Mouse (Mus musculus) cerebellum, adult 8-10 months (tissue): ENCODE data around the gene AU022252.
"Not testable (repeated sequence)": the region's sequence is repeated elsewhere in the genome, so short reads cannot be mapped to it uniquely, and the experiment has no call there.

ENCODE experiments used
- DNase-seq: peaks from one replicate; pipeline ENCODE4 v3.0.0; 2022

The AU022252 gene

DNA sequence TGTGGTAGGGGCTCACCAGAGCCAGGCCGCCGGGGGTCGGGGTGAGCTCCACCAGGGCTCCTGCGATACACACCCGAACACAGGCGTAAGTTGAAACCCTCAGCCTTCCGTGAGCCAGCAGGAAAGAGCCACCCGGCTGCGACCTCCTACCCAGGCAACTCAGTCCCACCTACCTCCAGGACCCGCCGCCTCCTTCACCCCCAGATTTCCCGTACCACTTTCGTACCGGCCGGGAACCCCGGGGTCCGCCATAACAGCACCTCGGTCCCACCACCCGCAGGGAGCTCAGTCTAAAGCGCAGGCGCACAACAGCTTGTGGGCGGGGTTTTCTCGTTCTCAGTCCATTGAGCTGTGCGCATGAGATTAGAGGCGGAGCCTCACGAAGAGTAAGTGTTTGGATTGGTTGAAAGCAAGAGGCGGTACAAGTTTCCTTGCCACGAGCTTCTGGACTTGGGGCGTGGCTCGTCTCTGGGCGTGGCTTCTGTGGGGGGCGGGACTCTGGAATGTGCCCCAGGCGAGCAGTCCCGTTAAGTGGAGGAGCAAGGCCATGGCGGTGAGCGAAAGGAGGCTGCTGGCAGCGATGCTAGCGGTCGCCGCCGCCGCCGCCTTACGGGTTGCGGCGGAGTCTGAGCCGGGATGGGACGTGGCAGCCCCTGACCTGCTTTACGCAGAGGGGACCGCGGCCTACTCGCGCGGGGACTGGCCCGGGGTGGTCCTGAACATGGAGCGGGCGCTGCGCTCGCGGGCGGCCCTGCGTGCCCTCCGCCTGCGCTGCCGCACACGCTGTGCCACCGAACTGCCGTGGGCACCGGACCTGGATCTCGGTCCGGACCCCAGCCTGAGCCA, at the start of gene AU022252, which contains the start of gene P3h1:
TSS of gene AU022252 (minus strand) at position 303 of the 846 bp plus-strand sequence.
TSS of gene P3h1 (plus strand) at position 506 of the 846 bp plus-strand sequence.
- DNase-seq = peak; percentile 99

DNA sequence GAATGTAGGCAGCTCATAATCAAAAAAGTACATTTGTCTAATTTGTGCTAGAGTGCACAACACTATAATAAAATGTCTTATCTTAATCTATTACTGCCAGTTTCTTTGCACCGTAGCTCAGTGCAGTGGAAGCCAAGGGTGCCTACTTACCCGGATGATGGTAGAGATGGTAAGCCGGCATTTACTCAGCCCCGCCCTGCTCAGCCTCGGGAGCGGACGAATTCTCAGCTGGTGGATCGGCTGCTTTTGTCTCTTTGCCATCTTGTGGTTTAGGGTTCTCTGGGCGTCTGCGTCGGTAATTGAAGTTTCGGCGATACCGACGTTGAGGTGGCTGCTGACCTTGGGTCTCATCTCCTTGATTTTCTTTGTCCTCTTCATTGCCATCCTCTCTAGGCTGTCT, 46.3 kb upstream of the AU022252 start:
- not testable (repeated sequence) for DNase-seq

DNA sequence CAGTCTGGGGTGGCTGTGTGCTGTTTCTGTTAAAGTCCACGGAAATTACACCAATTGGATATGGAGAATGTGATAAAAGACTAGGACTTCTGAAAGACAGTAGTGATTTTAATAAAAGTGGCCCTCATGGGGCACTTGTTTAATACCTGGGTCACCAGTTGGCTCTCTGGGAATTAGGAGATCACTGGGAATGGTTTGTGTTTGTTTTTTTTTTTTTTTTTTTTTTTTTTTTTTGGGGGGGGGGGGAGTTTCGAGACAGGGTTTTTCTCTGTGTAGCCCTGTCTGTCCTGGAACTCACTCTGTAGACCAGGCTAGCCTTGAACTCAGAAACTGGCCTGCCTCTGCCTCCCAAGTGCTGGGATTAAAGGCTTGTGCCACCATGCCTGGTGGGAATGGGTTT, 43.2 kb upstream of the AU022252 start:
- no peak for DNase-seq

DNA sequence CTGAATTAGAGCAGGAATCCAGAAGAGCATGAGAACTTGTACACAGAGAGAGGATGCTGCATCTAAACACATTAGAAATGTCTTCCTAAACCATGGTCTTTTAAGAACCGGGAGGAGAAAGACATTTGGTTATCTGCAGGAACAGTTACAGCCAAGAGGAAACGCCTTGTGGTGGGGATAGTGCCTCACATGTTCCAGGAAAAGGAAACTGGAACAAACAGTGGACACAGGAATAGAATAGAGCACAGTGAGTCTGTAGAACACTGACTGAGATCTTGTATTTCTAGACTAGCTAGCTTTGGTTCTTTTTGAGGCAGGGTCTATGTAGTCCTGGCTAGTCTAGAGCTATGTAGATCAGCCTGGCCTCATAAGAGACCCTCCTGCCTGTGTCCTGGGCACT, 42.7 kb upstream of the AU022252 start:
- DNase-seq = no peak

GRCm38 (mm10) chr4:119274627-119275026, 42.1 kb upstream of the AU022252 start:
- no peak for DNase-seq

- no peak for DNase-seq
Observed at GRCm38 (mm10) chr4:119266606-119267005, 34.1 kb upstream of the AU022252 start.

GRCm38 (mm10) chr4:119263459-119263858, 30.9 kb upstream of the AU022252 start:
- DNase-seq = no peak

DNA sequence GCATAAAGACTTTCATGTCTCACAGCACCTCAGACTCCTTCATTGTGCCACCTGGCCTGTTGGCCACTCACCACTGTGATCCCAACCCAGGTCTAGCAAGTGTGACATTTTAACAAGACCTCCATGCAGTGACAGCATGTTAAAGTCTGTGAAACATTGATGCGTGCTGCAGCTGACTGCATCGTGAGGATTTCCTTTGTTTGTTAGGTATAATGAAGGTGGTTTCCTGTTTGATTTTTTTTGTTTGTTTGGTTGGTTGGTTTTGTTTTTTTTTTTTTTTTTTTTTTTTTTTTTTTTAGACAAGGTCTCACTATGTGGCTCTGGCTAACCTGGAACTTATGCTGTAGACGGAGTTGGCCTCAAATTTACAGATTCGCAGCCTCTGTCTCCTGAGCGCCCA, 30.0 kb upstream of the AU022252 start:
- no peak for DNase-seq

- no peak for DNase-seq
Observed at GRCm38 (mm10) chr4:119261087-119261713, 28.7 kb upstream of the AU022252 start.

DNA sequence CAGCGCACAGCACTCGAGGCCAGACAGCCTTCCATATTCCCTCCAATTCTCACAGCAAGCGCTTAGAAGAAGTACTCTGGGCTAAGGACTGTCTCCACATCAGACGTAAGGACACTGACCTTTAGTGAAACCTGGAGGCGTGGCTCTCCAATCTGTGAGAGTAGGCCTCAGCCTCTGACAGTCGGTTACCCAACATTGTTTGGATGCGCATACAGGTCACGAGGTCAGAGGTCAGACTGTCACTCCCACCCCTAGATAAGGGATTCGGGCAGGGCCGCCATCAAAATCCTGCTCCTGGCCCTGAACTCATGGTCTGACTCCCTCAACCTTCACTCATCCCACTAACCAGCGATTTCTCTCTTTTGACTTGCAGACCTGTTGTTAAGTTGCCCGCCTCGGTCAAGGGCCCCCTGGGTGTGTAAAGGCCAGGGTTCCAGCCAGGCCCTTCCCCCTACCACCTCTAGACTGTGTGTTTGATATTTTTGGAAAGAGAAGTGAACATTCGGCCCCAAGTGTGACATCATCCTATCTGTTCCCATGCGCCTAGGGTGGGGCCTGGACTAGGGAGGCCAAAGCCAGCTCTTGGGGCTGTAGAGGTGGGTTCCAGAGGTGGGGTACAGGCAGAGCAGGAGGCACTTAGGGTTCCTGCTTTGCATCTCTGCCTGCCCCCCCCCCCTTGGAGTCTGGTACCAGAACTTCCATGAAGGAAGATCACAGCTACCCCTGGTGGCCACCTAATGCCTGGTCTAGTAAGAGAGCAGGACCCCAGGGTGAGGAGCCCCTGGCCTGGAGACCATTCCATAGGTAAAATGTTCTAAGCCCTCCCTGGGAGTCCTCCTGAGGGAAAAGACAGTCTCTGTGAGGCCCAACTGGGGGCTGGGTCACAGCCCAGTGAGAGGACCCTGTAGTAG, 27.1 kb upstream of the AU022252 start:
- no peak for DNase-seq

GRCm38 (mm10) chr4:119257083-119257482, 24.6 kb upstream of the AU022252 start:
- DNase-seq = no peak

DNA sequence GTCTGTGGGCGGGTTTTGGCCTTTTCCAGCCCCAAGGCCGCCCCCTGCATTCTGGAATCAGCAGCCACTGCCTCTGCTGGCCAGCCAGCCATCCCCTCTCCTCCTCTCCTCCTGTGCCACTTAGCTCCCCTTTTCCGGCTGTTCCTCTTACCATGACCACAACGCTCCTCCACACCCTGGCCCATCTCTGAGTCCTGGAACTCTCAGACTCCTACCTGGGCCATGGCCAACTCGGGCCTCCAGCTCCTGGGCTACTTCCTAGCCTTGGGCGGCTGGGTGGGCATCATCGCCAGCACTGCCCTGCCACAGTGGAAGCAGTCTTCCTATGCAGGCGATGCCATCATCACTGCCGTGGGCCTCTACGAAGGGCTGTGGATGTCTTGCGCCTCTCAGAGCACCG, 22.8 kb upstream of the AU022252 start, which contains the start of gene Cldn19:
TSS of gene Cldn19 (plus strand) at position 64 of the 400 bp plus-strand sequence.
- DNase-seq = no peak

DNA sequence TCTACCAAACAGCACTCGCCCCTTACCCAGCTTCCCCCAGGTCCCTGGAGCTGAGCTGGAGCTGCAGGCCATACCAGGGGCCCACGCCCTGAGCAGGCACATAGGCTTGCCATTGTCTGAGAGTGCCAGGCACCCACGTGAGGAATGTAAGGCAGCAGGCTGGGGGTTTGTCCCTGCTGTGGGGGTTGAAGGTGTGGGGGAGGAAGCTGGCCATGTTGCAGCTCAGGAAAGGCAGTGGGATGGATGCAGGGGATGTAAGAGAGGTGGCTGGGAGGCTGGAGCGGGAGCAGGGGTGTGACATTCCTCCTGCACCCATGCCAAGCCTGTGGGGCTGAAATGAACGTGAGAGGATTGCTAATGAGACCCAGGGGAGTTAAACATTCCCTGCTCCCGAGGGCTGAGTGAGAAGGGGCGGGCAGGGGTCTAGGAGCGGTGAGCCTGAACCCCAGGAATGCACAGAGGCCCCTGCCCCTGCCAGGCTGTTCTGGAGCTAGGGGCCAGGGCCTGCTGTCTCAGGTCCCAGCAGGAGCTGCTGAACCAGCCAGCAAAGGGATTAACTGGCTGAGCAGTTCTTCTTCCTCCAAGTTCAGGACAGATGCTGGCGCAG, 21.6 kb upstream of the AU022252 start:
- no peak for DNase-seq

DNA sequence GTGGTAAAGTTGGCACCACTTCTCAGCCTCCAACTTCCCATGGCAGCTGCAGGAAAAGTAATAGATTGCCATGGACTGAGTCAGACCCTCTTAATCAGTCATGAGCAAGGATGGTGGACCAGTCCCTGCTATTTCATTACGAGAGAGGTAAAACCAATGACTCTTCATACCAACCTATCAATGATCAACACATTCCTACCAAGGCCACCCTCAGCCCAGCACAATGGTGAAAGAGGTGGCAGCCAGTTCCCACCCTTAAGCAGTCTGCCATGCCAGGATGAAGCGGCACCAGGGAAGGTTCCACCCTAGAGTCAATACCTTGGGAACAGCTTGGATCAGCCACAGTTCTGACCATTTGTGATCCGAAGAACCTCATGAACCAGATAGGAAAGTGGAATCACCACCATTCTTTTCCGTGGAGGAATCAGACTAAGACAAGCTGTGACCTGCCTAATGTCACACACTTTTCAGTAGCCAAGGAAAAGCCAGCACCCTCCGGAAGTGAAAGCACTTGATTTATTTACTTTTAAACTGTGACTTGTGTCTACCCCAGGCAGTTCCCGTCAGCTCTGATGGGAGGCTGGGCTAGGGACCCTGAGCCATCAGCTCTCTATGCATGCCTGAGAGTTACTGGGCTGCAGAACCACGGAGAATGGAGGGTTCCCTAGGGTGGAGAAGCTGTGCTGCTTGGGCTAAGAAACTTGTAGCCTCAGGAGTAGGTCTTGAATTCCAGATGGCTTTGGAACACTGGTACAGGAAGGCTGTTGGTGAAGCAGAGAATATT, 19.7 kb upstream of the AU022252 start:
- DNase-seq = no peak

DNA sequence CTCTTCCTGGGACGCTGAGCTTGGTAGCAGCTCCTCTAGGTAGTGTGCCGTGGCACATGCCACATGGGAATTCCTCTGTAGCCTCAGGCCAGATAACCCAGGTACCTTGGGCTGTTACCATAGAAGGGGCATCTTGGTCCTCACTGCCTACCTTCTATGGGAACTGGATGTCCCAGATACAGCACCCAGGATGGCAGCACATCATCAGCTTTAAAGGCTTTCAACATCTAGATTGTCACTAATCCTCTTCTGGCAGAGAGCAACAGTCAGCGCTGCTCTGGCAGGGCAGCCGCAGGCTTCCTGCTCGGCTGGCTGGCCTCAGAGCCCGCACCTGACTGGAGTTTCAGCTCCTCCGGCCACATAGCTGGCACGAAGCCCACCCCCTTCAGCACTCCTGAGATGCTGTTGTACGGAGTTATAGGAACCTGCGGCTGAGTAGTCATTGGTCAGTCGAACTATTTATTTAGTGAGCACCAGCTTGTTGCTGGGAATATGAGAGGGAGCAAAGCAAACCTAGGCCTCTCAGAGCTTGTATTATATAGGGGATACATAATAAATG, 16.0 kb upstream of the AU022252 start:
- no peak for DNase-seq

GRCm38 (mm10) chr4:119247462-119248235, 15.1 kb upstream of the AU022252 start:
- DNase-seq = peak; percentile 30

DNA sequence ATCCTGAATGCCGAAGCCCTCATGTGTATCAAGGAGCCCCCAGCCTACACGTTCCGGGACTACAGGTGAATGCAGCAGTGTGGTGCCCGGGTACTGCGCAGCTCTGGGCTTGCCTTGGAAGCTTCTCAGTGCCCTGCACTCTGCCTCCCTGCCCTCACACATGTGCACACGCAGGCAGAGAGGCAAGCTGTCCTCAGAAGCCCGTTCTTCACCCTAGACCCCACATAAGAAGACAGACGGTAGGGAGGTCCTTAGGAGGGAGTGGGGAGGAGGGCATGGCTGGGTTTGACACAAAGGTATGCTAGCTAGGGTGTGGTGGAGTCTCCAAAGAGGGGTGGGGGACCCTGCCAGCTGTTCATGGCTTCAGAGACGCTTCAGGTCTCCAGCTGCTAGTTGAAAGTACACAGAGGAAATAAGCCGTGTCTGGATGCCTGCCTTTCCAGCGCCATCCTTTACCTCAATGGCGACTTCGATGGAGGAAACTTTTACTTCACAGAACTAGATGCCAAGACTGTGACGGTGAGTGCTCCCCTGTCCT, 14.2 kb upstream of the AU022252 start:
- DNase-seq = no peak

- no peak for DNase-seq
Observed at GRCm38 (mm10) chr4:119245961-119246360, 13.4 kb upstream of the AU022252 start.

GRCm38 (mm10) chr4:119245556-119245955, 13.0 kb upstream of the AU022252 start:
- DNase-seq = no peak
